Mouse (Mus musculus) ES-Bruce4 (cell line): ENCODE results near the gene Elmo3.

Experiments
- CTCF ChIP-seq: IDR thresholded peaks from one replicate; pipeline ENCODE4 v1.8.1; 2011; ENCODE audit warnings: low read depth, low read length
- EP300 ChIP-seq: IDR thresholded peaks from 2 replicates; pipeline ENCODE4 v1.6.1; 2011; ENCODE audit warnings: low read depth, low read length; ENCODE audit not compliant: insufficient read depth
- POLR2A ChIP-seq: IDR thresholded peaks from one replicate; pipeline ENCODE4 v1.8.1; 2011; ENCODE audit warnings: low read length; ENCODE audit not compliant: insufficient read depth

DNA sequence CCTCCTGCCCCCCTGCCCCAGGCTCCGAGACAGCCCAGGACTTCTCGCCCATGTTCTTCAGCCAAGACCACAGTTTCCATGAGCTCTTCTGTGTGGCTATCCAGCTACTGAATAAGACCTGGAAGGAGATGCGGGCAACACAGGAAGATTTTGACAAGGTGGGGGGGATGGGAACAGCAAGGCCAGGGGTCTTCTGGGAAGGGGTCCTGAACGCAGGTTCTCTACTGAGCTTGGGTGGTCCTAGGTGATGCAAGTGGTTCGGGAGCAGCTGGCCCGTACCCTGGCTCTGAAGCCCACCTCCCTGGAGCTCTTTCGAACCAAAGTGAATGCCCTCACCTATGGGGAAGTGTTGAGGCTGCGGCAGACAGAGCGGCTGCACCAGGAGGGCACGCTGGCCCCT is 3.0 kb downstream of the Elmo3 start:
- no peak for TF ChIP-seq POLR2A
- TF ChIP-seq CTCF = no peak
- no peak for TF ChIP-seq EP300
